Mouse (Mus musculus) forebrain, embryonic 13.5 days (tissue): ENCODE results near the gene Pramef20. TPM values are rescaled to one million over a fixed set of nuclear protein-coding genes. Genes with fewer than 3 reads are reported as not detected.

ENCODE experiments used
- polyA plus RNA-seq: library from polyadenylated mRNA; unstranded; fragments of >200 nt; fragmentation: Nextera tagmentation; extraction: Ambion mirVana; gene quantifications from 2 replicates; pipeline ENCODE4 v1.2.1, GENCODE M21; 2015

Pramef20 gene
- polyA plus RNA-seq, 1 experiment from 2014 or later, result not detected

Other genes starting within 250 kb of the Pramef20 start
- not detected in 2 replicates for gene Oog3, start 215.3 kb downstream of the Pramef20 start, polyA plus RNA-seq
- not detected in 2 replicates for gene Oog2, start 187.2 kb downstream of the Pramef20 start, polyA plus RNA-seq
- not detected in 2 replicates for gene C87977, start 164.6 kb downstream of the Pramef20 start, polyA plus RNA-seq
- gene Pramel5, start 97.4 kb downstream of the Pramef20 start, polyA plus RNA-seq, result not detected in 2 replicates
- gene Gm13128, start 47.7 kb downstream of the Pramef20 start, polyA plus RNA-seq, result not detected in 2 replicates
- gene Gm13119, start 20.0 kb downstream of the Pramef20 start, polyA plus RNA-seq, result not detected in 2 replicates
- not detected in 2 replicates for gene Pramef12, start 30.5 kb upstream of the Pramef20 start, polyA plus RNA-seq
- gene 1700012P22Rik, start 60.8 kb upstream of the Pramef20 start, polyA plus RNA-seq, result not detected in 2 replicates
- not detected in 2 replicates for gene Gm9944, start 75.4 kb upstream of the Pramef20 start, polyA plus RNA-seq
- gene Aadacl3, start 85.8 kb upstream of the Pramef20 start, polyA plus RNA-seq, result not detected in 2 replicates
- not detected in 2 replicates for gene 9430007A20Rik, start 141.9 kb upstream of the Pramef20 start, polyA plus RNA-seq
- not detected in 2 replicates for gene Gm13124, start 187.2 kb upstream of the Pramef20 start, polyA plus RNA-seq
- gene Aadacl4, start 235.8 kb upstream of the Pramef20 start, polyA plus RNA-seq, result not detected in 2 replicates